Mouse (Mus musculus) ES-Bruce4 (cell line): ENCODE data around the gene Cd24a.

Source experiments
- CTCF ChIP-seq: IDR thresholded peaks from one replicate; pipeline ENCODE4 v1.8.1; 2011; ENCODE audit warnings: low read depth, low read length
- EP300 ChIP-seq: IDR thresholded peaks from 2 replicates; pipeline ENCODE4 v1.6.1; 2011; ENCODE audit warnings: low read depth, low read length; ENCODE audit not compliant: insufficient read depth

DNA sequence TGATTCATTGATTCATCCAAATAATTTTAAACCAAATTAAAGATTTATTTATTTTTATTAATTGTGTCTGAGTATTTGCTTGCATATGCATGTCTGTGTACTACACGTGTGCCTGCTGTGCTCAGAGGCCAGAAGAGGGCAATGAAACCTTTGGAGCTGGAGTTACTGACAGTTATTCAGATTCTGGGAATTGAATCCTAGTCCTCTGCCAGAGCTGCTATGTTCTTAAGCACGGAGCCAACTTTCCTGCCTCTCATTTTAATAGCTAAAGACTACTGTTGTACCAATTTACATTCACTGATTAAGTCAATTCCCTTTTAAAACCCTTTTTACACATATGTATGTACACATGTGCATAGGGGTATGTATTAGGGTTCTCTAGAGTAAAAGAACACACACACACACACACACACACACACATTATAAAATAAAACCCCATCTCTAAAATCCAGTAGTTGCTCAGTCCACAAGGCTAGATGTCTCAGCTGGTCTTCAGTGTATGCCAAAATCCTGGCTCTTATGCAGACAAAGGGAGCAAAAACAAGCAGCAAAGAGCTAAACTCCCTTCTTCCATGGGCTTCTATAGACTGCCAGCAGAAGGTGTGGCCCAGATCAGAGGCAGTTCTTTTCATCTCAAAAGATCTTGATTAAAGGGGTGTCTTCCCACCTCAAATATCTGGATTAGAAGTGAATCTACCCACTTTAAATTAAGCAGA, 53.7 kb downstream of the Cd24a start:
- no peak for TF ChIP-seq CTCF
- no peak for TF ChIP-seq EP300
